Mouse (Mus musculus) olfactory bulb, adult 2 months (tissue): Measurements from ENCODE around the gene Gm17304.

ENCODE experiments used
- CTCF ChIP-seq: fragments of 200-500 bp; IDR thresholded peaks from 2 replicates; pipeline ENCODE4 v1.5.1; 2012; ENCODE audit warnings: low read depth, mild to moderate bottlenecking, low read length, moderate library complexity; ENCODE audit not compliant: insufficient read depth
- POLR2A ChIP-seq: fragments of 200-500 bp; IDR thresholded peaks from 2 replicates; pipeline ENCODE4 v1.6.1; 2012; ENCODE audit warnings: mild to moderate bottlenecking, low read depth, low read length, moderate library complexity; ENCODE audit not compliant: insufficient read depth

- TF ChIP-seq CTCF (no peak), POLR2A (no peak)
These were observed 18.2 kb upstream of the Gm17304 start for GRCm38 (mm10) chr5:106590686-106591085.
